Mouse (Mus musculus) gastrocnemius, postnatal 14 days (tissue): Measurements from ENCODE around the gene Gm20816. TPM values are rescaled to one million over a fixed set of nuclear protein-coding genes. Genes with fewer than 3 reads are reported as not detected.
"Not testable (repeated sequence)": the region's sequence is repeated elsewhere in the genome, so short reads cannot be mapped to it uniquely, and the experiment has no call there.

ENCODE experiments used
- DNase-seq: peaks from one replicate; pipeline ENCODE4 v3.0.0; 2021; ENCODE audit warnings: mixed read lengths
- intact Hi-C: fragments of 180-260 bp; cut with DNase I; formaldehyde crosslinking; loops from one replicate; pipeline ENCODE4 v1.15.1; 2025; ENCODE audit warnings: low total_unique reads
- long read RNA-seq, 2 experiments: library from polyadenylated mRNA; stranded (forward); transcript quantifications; one replicate each; pipeline ENCODE4 v2.0.0; 2021
- total RNA-seq, 2 experiments: library from RNA; stranded (reverse); gene quantifications; 2 replicates each; pipeline ENCODE4 v1.2.3; 2021

Gene Gm20816
- not detected for total RNA-seq
- long read RNA-seq, experiment 1: 0 reads
- long read RNA-seq, experiment 2: 0 reads

GRCm38 (mm10) chrY:68537655-68538054, at the start of gene Gm20816:
Gm20816 (plus strand) TSS chrY:68537955.
- intact Hi-C loops, DNase-seq: not testable (repeated sequence)

Other genes with a start within 250 kb of the Gm20816 start
- not detected for gene Gm20937, start 243.1 kb upstream of the Gm20816 start, total RNA-seq